Mouse (Mus musculus): ENCODE results near the gene Shank2. TPM values are rescaled to one million over a fixed set of nuclear protein-coding genes. Genes with fewer than 3 reads are reported as not detected.

The Shank2 gene
- polyA plus RNA-seq, 1 experiment from 2014 or later: 0.69 TPM

DNA sequence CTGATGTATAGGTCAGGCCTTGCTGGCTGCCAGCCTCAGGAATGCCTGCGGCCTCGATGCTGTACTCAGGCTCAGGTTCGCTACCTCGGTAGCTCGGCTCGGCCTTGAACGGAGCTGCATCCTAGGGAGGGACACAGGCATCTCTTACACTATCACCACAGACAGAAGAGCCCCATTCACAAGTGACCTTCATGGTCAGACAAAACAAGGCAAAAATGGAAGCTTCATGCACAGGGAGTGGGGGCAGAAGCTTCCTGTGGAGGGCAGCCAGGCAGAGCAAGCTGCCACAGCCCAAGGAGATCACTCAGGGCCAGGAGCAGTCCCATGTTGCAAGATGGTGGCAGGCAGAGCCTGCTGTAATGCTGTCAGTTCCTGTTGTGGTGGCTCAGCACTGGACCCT lies 437.1 kb downstream of the Shank2 start:
- no peaks in the 10 kb centered on the region for H3K27me3 ChIP-seq (ENCODE audit: control insufficient read depth, insufficient read depth, low read length)
- H3K27ac ChIP-seq (replicated peaks): no peak overlapping the region
- TF ChIP-seq CTCF (IDR thresholded peaks at IDR 0.05; ENCODE audit: low read depth): no peak
- no peak for TF ChIP-seq EP300 (optimal IDR thresholded peaks at IDR 0.05)
- H3K4me3 ChIP-seq (ENCODE audit: low read depth, low read length): no peak overlapping the region
- WGBS: 96% methylated on average over 7 of the region's 7 CpGs
- H3K9me3 ChIP-seq (ENCODE audit: control insufficient read depth, low read length): no peaks in the 10 kb centered on the region
- no peak overlapping the region for H3K9ac ChIP-seq (ENCODE audit: low read length)
- H3K4me1 ChIP-seq (replicated peaks; ENCODE audit: control insufficient read depth, insufficient read depth): no peaks in the 10 kb centered on the region
- ATAC-seq (ENCODE audit: low FRiP score, low TSS enrichment): no peak
- no peak overlapping the region for H3K4me2 ChIP-seq (replicated peaks; ENCODE audit: low read depth)
- no peak for DNase-seq (ENCODE audit: low spot score)
- H3K36me3 ChIP-seq (ENCODE audit: control insufficient read depth, insufficient read depth, low read length): peaks cover 49% of the 10 kb centered on the region

DNA sequence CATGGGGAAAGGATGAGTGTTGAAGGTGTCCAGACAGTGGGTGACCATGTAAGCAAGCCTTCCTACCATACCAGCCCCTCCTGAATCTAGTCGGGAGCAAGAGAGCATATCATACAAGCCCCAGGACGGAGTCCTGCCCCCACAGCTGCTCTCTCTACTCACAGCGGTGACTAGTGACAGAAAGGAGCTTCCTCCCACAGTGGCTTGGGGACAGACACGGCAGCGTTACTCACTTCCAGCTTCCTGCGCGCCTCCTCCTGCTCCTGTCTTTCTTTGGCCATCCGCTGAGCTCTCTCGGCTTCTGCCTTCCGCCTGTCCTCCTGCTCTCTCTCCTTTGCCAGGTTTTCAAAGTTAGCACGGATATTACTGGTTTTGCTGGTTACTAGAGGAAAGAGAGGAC lies 439.7 kb downstream of the Shank2 start:
- WGBS: 89% methylated on average over 11 of the region's 11 CpGs
- Histone ChIP-seq H3K4me1 (replicated peaks; ENCODE audit: control insufficient read depth, insufficient read depth) (no peaks in the 10 kb centered on the region), H3K4me2 (replicated peaks; ENCODE audit: low read depth) (no peak overlapping the region), H3K27ac (replicated peaks) (no peak overlapping the region), H3K27me3 (ENCODE audit: control insufficient read depth, insufficient read depth, low read length) (no peaks in the 10 kb centered on the region), H3K9me3 (ENCODE audit: control insufficient read depth, low read length) (no peaks in the 10 kb centered on the region), H3K9ac (ENCODE audit: low read length) (no peak overlapping the region), H3K4me3 (ENCODE audit: low read depth, low read length) (no peak overlapping the region), H3K36me3 (ENCODE audit: control insufficient read depth, insufficient read depth, low read length) (peaks cover 68% of the 10 kb centered on the region)
- ATAC-seq (ENCODE audit: low FRiP score, low TSS enrichment) (no peak), DNase-seq (ENCODE audit: low spot score) (no peak)
- TF ChIP-seq EP300 (optimal IDR thresholded peaks at IDR 0.05): no peak
- no peak for TF ChIP-seq CTCF (IDR thresholded peaks at IDR 0.05; ENCODE audit: low read depth)

DNA sequence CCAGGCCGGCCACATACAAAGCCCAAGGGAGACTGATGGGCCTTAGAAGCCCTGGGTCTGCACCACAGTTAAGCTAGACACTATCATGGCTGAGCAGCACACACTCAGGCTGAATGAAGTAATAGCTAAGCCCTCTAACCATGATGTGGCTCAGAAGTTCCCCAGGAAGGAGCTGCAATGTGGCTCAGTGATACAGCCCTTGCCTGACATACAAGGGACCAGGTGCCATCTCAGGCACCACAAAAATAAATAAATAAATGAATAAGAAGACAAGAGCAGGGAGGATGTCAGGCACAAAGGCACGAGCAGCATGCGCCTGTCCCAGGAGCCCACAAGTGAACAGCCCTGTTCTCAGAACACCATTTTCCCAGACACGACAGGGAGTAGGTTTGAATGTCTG lies 440.2 kb downstream of the Shank2 start:
- no peak overlapping the region for H3K9ac ChIP-seq (ENCODE audit: low read length)
- no peak for ATAC-seq (ENCODE audit: low FRiP score, low TSS enrichment)
- no peak for TF ChIP-seq EP300 (optimal IDR thresholded peaks at IDR 0.05)
- DNase-seq (ENCODE audit: low spot score): no peak
- H3K36me3 ChIP-seq (ENCODE audit: control insufficient read depth, insufficient read depth, low read length): peaks cover 68% of the 10 kb centered on the region
- H3K27ac ChIP-seq (replicated peaks): no peak overlapping the region
- H3K9me3 ChIP-seq (ENCODE audit: control insufficient read depth, low read length): no peaks in the 10 kb centered on the region
- H3K4me3 ChIP-seq (ENCODE audit: low read depth, low read length): no peak overlapping the region
- no peak overlapping the region for H3K4me2 ChIP-seq (replicated peaks; ENCODE audit: low read depth)
- H3K4me1 ChIP-seq (replicated peaks; ENCODE audit: control insufficient read depth, insufficient read depth): no peaks in the 10 kb centered on the region
- WGBS: 85% methylated on average over 4 of the region's 4 CpGs
- no peaks in the 10 kb centered on the region for H3K27me3 ChIP-seq (ENCODE audit: control insufficient read depth, insufficient read depth, low read length)

DNA sequence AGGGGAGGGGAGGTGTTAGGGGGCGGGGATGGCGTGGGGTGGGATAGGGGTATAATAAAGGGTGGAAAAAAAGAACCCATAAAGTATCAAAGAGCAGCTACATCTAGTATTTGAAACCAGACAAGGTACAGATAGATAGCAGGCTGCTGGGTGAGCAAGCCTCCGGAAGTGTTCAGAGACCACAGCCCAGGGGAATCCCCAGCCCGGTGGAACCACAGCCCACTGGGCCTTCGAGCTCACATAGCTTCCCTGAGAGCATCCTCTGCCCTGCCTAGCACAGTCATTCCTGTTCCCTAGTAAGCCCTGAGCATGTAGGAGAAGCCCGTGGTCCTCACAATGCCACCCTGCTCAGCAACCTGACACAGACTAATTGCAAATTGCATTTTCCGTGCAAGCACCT lies 443.1 kb downstream of the Shank2 start:
- Histone ChIP-seq H3K27me3 (ENCODE audit: control insufficient read depth, insufficient read depth, low read length) (no peaks in the 10 kb centered on the region), H3K4me2 (replicated peaks; ENCODE audit: low read depth) (no peak overlapping the region), H3K36me3 (ENCODE audit: control insufficient read depth, insufficient read depth, low read length) (peaks cover 55% of the 10 kb centered on the region), H3K4me3 (ENCODE audit: low read depth, low read length) (no peak overlapping the region), H3K9me3 (ENCODE audit: control insufficient read depth, low read length) (no peaks in the 10 kb centered on the region), H3K4me1 (replicated peaks; ENCODE audit: control insufficient read depth, insufficient read depth) (no peaks in the 10 kb centered on the region), H3K9ac (ENCODE audit: low read length) (no peak overlapping the region), H3K27ac (replicated peaks) (no peak overlapping the region)
- DNase-seq (ENCODE audit: low spot score): no peak
- WGBS: 93% methylated on average over 7 of the region's 7 CpGs
- no peak for ATAC-seq (ENCODE audit: low FRiP score, low TSS enrichment)
- no peak for TF ChIP-seq CTCF (IDR thresholded peaks at IDR 0.05; ENCODE audit: low read depth)
- no peak for TF ChIP-seq EP300 (optimal IDR thresholded peaks at IDR 0.05)

DNA sequence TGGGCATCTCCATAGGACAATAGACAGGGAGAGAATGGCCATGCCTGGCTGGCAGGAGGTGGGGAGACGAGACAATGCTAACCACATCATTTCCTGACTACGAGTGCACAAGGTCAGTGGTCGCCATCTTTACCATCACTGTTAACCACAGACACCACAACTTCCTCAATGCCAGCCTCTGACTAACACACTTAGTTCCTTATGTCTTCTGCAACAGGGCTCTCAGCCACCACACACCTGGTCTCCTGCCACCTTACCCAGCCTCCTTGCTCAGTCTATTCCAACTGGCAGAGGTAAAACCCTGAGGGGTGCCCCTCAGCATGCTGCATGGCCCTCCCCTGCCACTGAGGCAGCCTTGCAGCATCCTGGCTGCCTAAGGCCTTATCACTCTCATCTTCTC lies 445.4 kb downstream of the Shank2 start:
- Histone ChIP-seq H3K4me1 (replicated peaks; ENCODE audit: control insufficient read depth, insufficient read depth) (no peaks in the 10 kb centered on the region), H3K27ac (replicated peaks) (no peak overlapping the region)

DNA sequence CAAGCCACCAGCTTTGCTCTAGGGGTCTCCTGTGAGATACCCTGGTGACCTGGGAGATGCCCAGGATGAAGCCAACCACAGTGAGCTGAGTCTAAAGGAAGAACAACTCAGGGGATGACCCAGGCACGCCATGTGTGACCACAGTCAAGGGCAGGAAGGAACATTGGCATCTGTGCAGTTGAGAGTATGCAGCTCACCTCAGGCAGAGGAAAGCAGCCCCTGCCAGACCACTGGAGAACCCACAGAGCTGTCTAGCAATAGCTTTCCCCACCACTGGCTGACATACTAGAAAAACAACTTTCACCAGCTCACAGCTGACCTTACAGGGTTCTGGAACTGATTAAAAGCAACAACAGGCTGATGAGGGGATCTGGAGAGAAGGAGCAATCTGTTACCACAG lies 446.5 kb downstream of the Shank2 start:
- Histone ChIP-seq H3K36me3 (ENCODE audit: control insufficient read depth, insufficient read depth, low read length) (peaks cover 52% of the 10 kb centered on the region), H3K9ac (ENCODE audit: low read length) (no peak overlapping the region), H3K4me1 (replicated peaks; ENCODE audit: control insufficient read depth, insufficient read depth) (no peaks in the 10 kb centered on the region), H3K4me2 (replicated peaks; ENCODE audit: low read depth) (no peak overlapping the region), H3K9me3 (ENCODE audit: control insufficient read depth, low read length) (no peaks in the 10 kb centered on the region), H3K4me3 (ENCODE audit: low read depth, low read length) (no peak overlapping the region), H3K27ac (replicated peaks) (no peak overlapping the region), H3K27me3 (ENCODE audit: control insufficient read depth, insufficient read depth, low read length) (no peaks in the 10 kb centered on the region)
- TF ChIP-seq CTCF (IDR thresholded peaks at IDR 0.05; ENCODE audit: low read depth) (no peak), EP300 (optimal IDR thresholded peaks at IDR 0.05) (no peak)
- no peak for ATAC-seq (ENCODE audit: low FRiP score, low TSS enrichment)
- 90% methylated on average over 1 of the region's 1 CpGs for WGBS
- DNase-seq (ENCODE audit: low spot score): no peak

More for the DNA sequence above, 445.4 kb downstream of the Shank2 start:
- Histone ChIP-seq H3K36me3 (ENCODE audit: control insufficient read depth, insufficient read depth, low read length) (peaks cover 44% of the 10 kb centered on the region), H3K9me3 (ENCODE audit: control insufficient read depth, low read length) (no peaks in the 10 kb centered on the region), H3K4me2 (replicated peaks; ENCODE audit: low read depth) (no peak overlapping the region), H3K27me3 (ENCODE audit: control insufficient read depth, insufficient read depth, low read length) (no peaks in the 10 kb centered on the region), H3K9ac (ENCODE audit: low read length) (no peak overlapping the region), H3K4me3 (ENCODE audit: low read depth, low read length) (no peak overlapping the region)
- DNase-seq (ENCODE audit: low spot score) (no peak), ATAC-seq (ENCODE audit: low FRiP score, low TSS enrichment) (no peak)
- no peak for TF ChIP-seq EP300 (optimal IDR thresholded peaks at IDR 0.05)
- no peak for TF ChIP-seq CTCF (IDR thresholded peaks at IDR 0.05; ENCODE audit: low read depth)
- 84% methylated on average over 3 of the region's 3 CpGs for WGBS
